Mouse (Mus musculus) lung, postnatal 25 days (tissue): Measurements from ENCODE around the gene Ccm2.
A peak's percentile ranks its signal among the peaks of the same experiment; 100 is the strongest.

ENCODE experiments used
- DNase-seq: peaks from one replicate; pipeline ENCODE4 v3.0.0; 2022; ENCODE audit warnings: low spot score

The Ccm2 gene

GRCm38 (mm10) chr11:6529961-6530360 is 16.7 kb upstream of the Ccm2 start:
- no peak for DNase-seq

GRCm38 (mm10) chr11:6530746-6531145 is 15.9 kb upstream of the Ccm2 start:
- no peak for DNase-seq

GRCm38 (mm10) chr11:6544683-6545082 is 2.0 kb upstream of the Ccm2 start:
- no peak for DNase-seq

GRCm38 (mm10) chr11:6545186-6545856 is 1.4 kb upstream of the Ccm2 start:
- DNase-seq: no peak

GRCm38 (mm10) chr11:6545857-6546192 is 862 bp upstream of the Ccm2 start:
- no peak for DNase-seq

DNA sequence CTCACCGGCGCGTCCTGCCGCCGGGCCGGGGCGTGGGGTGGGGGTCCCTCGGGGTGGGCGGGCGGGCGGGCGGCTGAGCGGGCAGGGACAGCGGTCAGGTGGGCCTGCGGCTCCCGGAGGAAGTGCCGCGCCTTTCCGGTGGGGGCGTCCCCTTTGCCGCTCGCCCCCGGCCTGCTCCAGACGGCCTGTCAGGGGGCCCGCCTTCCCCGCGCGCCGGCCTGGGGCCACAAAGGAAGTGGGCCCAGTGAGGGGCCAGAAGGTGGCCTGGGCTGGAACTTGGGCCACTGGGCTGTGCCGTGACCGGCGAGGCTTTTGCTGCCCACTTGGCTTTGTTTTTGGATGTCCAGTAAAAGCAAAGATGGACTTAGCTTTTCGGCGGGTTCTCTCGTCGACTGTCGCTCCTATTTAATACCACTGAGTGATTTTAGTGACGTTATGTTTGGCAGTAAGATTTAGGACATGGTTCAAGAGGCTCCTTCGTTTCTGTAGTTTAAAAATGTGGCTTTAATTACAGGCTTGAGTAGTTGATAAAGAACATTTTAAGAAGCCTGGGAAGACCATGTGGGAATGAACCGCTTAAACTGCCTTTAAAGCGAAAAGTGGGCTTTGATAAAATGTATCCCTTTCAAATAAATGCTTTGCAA is 472 bp downstream of the Ccm2 start:
- DNase-seq: peak; percentile 74

DNA sequence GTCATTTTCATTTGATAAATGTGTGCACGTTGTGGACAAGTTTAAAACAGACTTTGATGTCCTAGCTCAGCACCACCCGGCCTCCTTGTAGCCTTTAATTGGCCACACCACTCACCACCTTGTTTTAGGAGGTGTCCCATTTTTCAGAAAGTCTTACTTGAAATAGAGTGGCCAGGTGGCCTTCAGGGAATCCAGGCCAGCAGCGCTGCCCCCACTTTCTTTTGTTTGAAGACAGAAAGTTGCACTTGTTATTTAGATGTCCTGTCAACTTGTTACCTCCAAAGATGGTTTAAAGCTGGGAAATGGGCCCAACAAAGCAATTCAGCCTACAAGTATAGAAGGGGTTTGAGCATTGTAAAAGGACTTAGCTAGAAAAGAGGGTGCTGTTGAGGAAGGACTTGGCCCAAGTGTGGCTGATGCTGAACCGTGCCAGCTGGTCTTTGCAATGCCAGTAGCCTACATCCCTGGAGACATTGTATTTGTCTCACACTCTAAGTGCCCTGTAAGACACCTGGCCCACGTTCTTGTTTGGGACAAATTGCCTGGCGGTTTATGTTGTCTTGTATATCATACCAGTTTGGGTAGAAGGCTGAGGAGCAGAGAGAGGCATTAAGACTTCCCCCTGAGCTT is 1.1 kb downstream of the Ccm2 start:
- no peak for DNase-seq

GRCm38 (mm10) chr11:6549770-6550169 is 3.1 kb downstream of the Ccm2 start:
- no peak for DNase-seq

DNA sequence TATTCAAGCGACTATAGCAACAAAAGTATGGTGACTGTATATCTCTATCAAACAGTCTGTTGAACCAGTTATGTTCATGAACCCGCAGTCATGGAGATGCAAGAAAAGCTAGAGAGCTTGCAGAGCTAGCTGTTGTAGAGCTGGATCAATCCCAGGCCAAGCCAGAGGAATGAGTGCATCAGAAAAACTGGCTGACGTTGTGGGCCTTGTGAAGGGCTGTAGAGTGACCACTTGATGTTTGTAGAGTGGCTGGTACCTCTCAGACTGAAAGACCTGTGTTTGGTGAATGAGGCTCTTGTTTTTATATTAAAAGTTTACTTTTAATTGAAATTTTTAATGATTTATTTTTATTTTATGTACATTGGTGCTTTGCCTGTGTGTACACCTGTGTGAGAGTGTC is 3.5 kb downstream of the Ccm2 start:
- DNase-seq: peak; percentile 37

DNA sequence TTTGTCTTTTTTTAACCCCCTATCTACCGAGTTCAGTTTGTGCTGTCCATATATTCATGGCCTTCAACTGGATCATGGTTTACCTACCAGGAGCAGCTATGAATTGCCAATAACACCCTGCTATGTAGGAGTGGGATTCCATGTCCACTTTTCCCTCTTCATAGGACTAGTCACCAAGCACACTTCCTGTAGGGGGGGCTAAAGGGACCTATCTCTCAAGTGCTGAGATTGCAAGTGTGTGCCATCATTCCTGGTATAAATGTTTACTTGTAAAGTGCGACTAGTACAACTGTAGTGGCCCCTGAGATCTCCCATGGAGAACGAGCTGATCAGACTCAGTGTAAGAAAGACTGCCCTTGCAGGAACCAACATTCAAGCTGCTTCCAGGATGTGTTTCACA is 11.5 kb downstream of the Ccm2 start:
- no peak for DNase-seq

DNA sequence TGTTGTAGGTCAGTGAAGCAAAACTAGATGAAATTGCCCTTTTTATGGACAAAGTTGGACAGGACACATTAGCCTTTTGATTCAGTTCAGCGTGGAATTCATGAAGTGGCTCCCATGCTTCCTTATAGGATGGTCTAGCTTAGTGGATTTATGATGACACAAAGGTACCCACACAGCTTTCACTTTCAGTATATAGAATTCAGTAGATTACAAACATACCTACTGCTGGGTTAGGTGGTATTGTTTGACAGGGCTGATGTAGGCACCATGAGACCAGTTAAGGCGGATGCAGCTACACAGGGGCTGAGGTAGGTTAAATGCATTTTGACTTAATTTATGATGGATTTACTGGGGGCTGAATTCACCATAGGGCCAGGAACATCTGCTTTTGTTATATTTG is 13.3 kb downstream of the Ccm2 start:
- DNase-seq: no peak

GRCm38 (mm10) chr11:6560655-6561360 is 14.1 kb downstream of the Ccm2 start:
- peak; percentile 58 for DNase-seq

DNA sequence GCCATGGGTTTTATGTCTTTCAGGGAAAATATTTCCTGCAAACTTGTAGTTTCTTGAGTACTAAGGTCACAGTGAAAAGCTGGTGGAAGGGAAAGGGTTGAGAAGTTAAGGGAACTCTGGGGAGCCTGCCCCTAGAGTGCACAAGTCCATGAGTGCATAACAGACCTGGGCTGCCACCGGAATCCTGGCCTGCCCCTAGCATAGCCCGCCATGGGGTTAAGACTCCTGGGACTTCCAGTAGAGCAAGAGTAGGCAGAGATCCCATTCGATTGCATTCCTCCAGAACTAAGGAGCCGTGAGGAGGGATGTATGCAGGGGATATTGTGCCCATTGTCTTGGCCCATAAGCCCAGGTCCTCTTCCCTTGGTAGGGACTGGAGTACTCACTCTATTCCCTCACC is 14.8 kb downstream of the Ccm2 start:
- DNase-seq: no peak

DNA sequence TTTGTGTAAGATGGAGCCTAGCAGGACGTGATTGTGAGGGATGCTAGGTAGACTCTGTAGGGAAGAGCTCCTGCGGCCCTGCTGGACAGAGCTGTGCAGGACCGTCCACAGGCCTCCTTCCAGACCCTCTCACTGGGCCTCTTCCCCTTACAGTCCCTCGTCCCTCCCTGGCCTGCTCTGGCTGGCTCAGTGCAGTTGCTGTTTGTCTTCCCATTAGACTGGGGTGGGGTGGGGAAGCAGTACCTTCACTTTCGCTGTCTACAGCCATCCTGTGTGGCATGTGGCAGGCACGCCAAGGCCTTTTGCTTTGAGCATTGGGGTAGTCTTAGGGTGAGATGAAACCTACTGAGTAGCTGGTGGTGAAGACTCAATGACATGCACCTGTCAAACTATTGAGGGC is 15.7 kb downstream of the Ccm2 start:
- no peak for DNase-seq

DNA sequence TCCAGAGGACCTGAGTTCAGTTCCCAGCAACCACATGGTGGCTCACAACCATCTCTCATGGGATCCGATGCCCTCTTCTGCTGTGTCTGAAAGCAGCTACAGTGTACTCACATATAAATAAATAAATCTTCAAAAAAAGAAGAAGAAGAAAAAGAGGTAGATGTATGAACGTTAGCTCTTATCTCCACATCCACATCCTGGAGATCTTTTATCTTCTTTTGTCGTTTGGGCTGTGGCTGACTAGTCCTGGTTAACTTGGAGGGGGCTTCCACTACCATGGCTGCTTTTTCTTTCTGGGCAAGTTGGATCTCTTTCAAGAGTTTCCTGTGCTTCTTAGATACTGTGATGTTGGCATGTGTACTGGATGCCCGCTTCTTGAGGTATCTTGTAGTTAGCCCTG is 16.5 kb downstream of the Ccm2 start:
- DNase-seq: no peak

DNA sequence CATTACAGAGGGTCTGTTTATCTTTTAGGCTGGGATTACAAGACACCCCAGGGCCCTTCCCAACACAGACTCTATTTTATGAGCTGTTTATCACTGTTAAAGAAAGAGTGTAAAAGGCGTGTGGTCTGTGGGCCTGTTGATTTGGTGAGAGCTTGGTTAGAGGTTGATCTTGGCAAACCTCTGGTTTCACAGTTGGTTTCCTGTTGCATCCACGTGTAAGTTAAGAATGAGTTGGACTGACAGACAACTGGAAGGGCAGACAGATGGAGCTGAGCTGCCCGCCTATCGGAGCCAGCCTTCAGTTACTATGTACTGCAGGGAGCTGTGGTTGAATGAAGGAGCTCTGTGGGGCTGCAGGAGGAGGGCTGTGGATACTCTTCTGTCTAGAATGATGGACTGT is 19.8 kb downstream of the Ccm2 start:
- no peak for DNase-seq

DNA sequence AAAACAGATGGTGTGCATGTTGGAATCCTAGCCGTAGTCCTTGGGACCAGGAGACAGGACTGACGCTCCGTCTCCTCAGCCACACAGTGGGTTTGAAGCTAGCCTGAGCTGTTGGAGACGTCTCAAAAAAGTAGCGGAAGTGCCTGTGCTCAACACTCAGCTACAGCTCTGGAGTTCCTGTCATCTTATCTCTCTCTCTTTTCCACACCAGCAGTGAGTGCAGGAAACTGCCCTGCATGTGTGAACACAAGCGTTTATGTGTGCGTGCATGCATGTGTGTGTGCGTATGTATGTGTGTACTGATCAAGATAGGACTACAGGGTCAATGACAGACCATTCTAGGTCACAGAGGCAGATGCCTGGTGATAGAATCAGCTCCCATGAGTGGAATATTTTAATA is 21.3 kb downstream of the Ccm2 start:
- DNase-seq: no peak

DNA sequence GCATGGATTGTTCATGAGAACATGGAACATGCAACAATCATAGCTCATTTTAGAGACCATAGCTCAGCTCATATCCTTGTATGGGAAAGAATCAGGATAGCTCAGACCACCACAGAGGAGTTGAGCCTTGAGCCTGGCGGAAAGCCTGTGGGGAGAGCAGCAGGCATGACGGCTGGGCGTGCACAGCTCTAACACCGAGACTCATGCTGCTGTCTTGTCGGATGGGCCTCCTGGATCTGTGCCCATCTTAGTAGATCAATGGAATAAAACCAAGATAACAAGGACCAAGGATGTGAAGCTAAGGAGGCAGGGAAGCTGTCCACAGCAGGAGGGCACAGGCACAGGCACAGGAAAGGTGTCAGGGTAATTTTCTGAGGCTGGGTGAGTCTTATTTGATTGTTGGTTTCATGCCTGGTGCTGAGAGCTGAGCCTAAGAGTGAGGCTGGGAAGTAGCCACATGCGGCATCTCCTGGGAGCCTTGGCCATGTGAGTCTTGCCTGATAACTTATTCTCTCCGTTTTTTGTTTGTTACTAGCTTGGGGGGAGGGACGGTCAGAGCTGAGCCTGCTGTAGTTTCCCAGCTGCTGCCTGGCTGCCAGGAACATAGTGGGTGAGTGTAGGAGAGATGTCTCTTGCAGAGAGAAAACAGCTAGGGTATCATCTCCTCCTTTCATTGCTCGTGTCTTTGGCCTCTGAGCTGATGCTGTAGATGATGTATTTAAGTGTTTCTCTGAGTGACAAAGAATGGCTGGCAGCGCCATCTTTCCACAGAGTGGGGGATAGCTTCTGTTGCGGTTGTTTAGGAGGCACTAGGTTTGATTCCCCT is 22.1 kb downstream of the Ccm2 start:
- DNase-seq: no peak

DNA sequence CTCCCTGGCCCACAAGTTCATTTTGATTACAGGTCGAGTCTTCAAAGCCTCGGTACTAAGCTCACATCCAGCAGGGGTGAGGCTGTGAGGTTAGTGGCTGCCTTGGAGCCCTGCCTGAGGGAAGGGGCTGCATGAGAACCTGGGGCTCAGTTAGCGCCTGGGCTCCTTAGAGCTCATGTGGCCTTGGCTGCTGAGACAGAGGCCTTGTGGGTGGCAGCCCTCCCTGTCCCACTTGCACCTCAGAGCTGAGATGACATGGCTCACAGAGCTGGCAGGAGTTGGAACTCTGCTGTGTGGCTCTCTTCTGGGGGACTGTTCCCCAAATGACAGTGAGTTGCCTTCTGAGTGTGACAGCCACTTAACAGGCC is 22.7 kb downstream of the Ccm2 start:
- no peak for DNase-seq

DNA sequence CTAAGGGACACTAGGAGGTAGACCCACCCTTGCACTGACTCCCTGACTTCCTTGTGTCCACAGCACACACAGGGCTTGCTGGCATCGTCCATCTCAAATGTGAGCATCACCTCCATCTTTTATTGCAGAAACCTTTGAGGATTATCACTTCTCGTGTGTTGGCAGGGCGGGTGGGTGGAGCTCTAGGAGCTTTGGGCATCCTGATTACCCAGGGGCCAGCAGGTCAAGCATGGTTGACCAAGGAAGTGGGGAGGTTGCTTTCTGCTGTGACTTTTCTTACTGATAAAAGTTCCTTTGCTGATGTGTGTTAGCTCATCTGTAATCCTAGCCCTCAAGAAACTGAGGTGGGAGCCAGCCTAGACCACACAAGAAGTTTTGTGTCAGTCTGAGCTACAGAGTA is 29.5 kb downstream of the Ccm2 start:
- no peak for DNase-seq

DNA sequence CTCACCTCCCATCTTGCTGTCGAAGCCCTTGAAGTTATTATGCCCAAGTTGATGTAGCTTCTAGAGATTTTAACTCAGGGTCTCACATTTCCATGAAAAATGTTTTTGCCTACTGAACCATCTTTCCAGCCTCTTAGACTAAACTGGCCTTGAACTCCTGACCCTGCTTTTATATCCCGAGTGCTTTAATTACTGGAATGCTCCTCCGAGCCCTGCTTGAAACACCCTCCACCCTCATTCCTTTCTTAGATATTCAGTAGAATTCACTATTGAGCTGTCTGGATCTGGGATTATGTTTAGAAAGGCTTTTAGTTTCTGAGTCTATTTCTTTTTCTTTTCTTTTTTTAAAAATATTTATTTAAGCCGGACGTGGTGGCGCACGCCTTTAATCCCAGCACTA is 32.7 kb downstream of the Ccm2 start:
- DNase-seq: no peak

GRCm38 (mm10) chr11:6580065-6580750 is 33.5 kb downstream of the Ccm2 start:
- DNase-seq: no peak
